Mouse (Mus musculus) right cerebral cortex, postnatal 36 days (tissue): ENCODE measurements at regions not wholly inside any gene's neighbourhood (a gene's known extent, or its start where the extent isn't known, plus 50 kb on each side); places are given as distances from the start of the nearest gene placed in this dataset.

Source experiments
- DNase-seq, 2 experiments: peaks; one replicate each; pipeline ENCODE4 v3.0.0; 2022; ENCODE audit warnings: low spot score in 2 of 2, mixed read lengths in 1 of 2

DNA sequence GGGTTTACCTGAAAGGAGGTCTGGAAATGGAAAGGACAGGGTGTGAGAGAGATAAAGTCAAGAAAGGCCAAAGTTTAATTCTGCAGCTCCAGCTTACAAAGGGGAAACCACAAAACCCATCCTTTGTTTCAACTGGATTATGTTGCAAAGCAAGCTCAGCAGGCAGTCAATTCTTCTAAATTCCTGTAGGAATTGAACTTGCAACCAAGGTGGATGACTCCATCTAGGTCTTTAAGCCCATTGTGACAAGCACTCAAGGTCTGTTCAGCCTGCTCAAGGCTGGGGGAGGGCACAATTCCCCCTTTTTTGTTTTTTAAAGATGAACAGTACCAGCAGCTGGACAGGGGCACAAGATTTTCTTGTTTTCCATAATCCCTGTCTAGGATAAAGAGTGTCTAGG is 200.0 kb upstream of the Ttc29 start:
- no peak for DNase-seq

DNA sequence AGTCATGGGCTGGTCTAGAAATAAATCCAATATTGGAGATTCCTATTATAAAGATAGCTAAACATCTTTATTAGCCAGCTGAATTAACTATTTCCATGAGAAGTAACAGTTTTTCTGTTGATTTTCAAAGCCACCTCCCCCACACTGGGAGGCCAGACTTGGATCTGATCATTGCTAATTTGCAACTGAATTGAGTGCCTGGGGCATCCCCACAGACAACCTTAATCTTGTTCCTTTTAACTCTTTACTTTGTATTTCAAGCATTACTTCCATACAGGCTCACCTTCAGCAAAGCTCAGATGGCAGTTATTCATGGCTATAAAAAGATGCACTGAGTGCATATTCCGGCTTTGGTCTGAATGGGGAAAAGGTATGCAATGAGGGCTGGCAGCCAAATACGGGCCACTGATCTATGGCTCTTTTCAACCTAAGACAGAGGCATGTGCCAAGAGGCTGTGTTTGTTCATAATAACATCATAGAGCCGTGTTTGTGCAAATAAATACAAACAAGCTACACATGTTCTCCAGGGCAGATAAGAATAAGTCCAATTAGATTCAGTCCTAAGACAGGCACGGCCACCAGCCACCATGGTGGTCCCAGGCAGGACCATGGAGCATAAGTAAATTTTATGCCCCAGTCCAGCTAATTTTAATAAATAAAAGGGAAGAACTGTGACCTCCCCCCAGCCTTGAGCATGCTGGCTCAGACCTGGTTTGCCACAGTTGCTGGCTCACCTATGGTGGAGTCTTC is 194.5 kb upstream of the Ttc29 start:
- DNase-seq, result no peak

DNA sequence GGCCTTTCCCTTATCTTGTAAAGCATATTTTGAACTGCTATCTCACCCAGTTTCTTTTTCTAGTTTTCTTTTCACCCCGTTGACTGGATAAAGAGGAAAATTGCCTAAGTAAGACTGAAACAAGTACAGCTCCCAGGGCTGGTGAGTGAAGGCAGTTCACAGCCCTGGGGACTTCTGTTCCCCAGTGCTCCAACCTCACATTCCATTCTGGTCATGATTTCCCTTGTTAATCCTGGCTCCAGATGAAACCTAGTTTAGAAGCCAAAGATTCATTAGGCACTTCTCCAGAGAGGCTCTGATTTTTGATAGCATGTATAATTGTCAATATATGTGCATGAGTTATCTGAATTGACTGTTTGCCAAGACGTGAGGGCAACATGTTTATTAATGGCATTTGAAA is 191.6 kb upstream of the Ttc29 start:
- no peak for DNase-seq

GRCm38 (mm10) chr8:78022986-78023385 is 190.1 kb upstream of the Ttc29 start:
- DNase-seq, result no peak

- DNase-seq, result no peak
Observed at GRCm38 (mm10) chr8:78023467-78023866, 189.6 kb upstream of the Ttc29 start.

DNA sequence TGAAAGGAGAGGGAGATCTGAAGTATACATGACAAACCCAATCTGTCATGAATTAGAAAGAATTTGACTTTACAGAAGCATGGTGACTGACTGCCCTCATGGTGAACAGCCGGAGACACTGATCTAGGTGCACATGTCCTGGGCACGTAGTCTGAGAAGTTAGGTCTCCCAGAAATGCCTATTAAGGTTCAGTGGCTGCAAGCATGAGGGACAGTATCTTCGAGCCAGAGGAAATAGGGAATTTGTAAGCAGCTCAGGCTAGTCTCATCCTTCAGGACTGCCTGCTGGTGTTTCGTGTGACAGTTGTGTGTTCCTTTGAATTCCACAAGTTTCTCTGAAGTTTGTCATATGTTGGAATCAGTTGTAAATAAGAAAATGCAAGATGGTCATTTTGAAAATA is 189.2 kb upstream of the Ttc29 start:
- DNase-seq, result no peak

DNA sequence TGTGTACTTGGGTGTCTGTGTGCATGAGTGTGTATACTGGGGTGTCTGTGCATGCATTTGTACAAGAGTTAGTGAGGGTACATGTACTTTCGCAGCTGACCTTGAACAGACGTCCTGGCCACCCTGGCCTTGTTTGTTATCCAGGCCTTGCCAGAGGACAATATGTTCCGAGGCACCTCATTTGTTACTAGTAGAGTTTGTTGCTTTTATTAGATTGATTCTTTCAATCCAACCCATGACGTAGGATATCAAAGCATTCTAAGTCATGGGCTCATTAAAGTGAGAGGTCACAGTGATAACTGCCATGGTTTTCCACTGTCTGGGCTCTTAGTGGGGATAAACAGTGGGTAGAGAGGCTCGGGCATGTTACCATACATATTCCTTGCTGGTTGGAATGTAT is 188.1 kb upstream of the Ttc29 start:
- no peak for DNase-seq

- DNase-seq, result no peak
Observed at GRCm38 (mm10) chr8:78027371-78027770, 185.7 kb upstream of the Ttc29 start.

- DNase-seq, result no peak
Observed at GRCm38 (mm10) chr8:78028928-78029327, 184.2 kb upstream of the Ttc29 start.

DNA sequence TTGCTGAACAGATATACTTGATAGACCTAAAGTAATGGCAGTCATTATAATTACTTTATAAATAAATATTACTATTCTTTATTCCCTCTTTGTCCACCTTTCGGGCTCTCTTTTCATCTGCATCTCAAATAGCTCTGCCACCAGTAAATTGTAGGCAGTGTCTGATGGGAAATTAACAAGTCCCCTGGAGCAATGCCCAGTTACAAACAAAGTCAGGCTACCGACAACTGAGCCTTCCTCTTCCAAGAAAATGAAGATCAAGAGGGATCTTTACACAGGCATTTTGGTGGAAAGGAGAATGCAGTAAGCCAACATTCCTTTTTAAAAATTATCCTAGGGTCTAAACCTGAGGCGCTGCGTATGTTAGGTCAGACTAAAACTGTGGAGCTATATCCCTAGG is 181.3 kb upstream of the Ttc29 start:
- DNase-seq, result no peak

- no peak for DNase-seq
Observed at GRCm38 (mm10) chr8:78034687-78035086, 178.4 kb upstream of the Ttc29 start.

DNA sequence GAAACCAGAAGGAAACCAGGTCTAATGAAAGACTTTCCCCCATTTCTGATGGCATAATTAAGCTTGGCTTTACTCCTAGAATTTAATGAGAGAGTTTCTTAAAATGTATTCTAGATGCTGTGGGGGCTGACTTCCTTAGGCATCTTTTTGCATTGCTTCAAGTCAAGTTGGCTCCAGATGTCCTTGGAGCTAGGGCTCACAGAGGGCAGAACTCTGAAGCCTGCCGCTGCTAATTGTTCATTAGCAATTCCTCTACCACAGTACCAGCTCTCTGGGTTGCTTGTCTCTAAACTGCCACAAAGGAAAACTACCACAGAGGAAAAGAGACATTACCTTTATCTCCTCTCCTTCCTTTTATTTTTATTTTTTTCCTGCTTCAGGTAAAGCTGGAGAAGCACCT is 175.9 kb upstream of the Ttc29 start:
- peak in 1 of 2 experiments; percentile 4 for DNase-seq

DNA sequence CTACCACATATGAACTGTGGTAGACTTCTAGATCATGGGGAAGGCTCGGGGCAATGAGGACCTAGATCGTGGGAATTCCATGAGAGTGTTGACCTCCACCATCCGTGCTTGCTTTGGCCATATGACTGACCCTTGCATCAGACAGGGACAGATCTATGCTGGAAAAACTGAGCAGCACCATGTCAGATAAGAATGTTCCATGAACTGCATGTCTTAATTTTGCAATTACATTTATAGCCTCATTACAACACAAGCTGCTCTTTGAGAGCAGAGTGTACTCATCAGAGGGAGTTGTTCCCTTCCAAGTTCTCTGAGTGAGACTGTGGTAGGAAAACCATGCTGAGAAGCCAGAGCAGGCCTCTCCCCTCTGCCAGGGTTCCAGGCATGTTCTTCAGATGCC is 166.4 kb upstream of the Ttc29 start:
- no peak for DNase-seq

- no peak for DNase-seq
Observed at GRCm38 (mm10) chr8:78050768-78051167, 162.3 kb upstream of the Ttc29 start.

- no peak for DNase-seq
Observed at GRCm38 (mm10) chr8:78054435-78054834, 158.7 kb upstream of the Ttc29 start.

GRCm38 (mm10) chr8:78054920-78055319 is 158.2 kb upstream of the Ttc29 start:
- no peak for DNase-seq

GRCm38 (mm10) chr8:78055531-78055930 is 157.6 kb upstream of the Ttc29 start:
- DNase-seq, result no peak

DNA sequence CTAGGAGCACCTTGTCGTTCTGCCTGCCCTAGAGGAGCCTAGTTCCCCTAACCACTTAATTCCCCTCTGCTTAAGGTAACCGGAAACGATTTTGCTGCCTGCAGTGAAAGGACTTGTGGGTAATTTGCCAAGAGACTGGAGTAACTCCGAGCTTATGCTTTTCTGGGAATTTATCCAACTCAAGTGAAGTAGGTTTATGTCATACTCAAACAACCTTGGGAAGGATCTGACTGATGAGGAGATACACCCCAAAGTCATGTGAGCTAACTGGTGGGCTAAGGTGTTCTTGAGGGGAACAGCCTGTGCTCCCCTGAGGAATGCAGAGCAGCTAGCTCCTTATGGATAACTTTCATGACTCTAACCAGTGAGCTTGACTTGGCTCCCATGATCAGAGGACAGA is 155.7 kb upstream of the Ttc29 start:
- no peak for DNase-seq

DNA sequence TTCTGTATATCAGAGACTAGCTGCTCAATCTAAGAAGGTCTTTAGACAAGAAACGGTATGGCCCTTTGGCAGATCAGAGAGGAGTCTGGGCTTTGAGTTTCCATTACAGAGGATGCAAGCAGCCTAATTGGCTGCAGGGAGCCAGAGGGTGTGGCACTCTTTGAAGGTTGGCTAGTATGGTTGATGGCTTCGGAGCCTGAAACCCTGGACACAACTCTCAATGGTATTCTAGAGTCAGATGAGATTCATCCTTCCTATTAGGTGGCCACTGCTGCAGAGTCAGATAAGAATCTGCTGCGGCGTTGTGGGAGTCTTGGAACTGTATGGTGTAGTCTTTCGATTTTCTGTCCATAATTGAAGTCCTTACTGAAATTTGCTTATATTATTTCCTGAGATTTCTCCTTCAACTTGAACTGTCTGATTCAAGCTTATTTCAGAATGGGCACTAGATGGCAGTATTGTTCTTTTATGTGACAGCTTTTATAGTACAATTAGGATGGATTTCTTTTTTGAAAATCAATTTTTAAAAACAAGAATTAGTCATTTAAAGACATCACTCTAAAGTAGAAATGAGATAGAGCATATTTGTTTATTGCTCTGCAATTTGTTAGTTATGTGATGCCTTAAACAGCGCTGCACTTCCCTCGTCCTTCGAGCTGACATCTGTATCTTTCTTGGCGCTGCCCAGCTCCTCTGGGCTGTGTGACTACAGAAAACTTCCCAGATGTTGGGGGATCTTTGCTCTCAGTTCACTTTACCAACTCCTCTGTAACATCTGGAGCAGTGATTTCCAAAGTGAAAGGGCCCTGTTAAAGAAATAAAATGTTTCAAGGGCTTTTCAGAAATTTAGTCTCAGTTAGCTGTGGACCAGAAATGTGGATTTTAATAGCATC is 151.0 kb upstream of the Ttc29 start:
- DNase-seq, result no peak

DNA sequence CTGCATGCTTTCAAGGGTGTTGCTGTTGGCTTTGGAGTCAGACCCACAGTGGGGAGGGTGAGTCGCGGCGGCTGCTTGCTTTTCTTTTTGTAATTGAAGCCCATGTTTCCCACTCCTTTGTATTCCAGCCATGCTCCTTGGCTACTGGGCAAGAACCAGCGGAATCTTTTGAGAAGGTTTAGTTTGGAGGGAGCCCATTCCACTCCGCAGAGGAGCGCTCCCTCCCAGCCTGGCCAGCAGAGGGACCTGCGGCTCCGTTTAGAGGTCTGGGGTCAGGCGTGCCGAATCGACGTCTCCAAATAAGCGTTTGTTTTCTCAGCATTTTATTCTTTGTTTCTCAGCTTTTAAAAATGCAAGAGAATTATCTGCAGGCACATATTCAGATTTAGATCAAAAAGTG is 149.6 kb upstream of the Ttc29 start:
- DNase-seq, result peak; percentile 14 to 26

- DNase-seq, result no peak
Observed at GRCm38 (mm10) chr8:78064161-78064560, 148.9 kb upstream of the Ttc29 start.

DNA sequence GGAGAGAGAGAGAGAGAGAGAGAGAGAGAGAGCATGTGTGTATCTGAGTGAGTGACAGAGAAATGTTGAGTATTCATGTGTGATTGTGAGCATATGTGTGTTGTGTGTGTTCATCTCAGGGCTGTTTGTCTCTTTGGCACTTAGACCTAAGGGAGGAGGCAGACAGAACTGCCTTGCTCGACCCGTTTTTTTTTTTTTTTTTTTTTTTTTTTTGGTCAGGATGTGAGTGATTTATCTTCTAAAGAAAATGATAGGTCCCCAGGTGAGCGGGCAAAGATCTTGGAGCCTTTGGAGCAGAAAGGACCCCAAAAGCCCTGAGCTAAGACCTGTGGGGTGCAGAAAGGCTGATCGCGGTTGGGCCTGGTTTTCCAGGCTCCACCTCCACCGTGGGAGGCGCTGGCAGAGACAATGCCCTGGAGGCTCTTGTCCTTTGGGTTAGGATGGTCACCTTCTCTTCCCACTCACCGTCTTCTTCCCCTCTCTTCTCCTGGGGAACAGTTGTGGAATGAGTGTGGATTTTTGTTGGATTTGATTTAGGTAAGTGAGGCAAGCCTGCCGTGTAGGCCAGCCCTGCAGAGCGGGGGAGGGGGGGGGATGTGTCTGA is 147.1 kb upstream of the Ttc29 start:
- DNase-seq, result no peak
